Mouse (Mus musculus) heart, postnatal 0 days (tissue): Measurements from ENCODE around the gene Cdkn3. TPM values are rescaled to one million over a fixed set of nuclear protein-coding genes. Genes with fewer than 3 reads are reported as not detected.

Experiments
- ATAC-seq: fragments of 200-750 bp; cut with Nextera tagmentation; 2 replicates; pipeline ENCODE4 v1.8.0; 2017; ENCODE audit warnings: low read depth, moderate number of reproducible peaks, moderate library complexity; ENCODE audit not compliant: insufficient read depth
- DNase-seq: peaks from one replicate; pipeline ENCODE4 v3.0.0-alpha.2; 2016; ENCODE audit warnings: low spot score
- H3K27ac ChIP-seq: fragments of 300-500 bp; sonication (generic); 2 replicates; pipeline ENCODE4 v1.5.1; 2014; ENCODE audit warnings: low read depth, mild to moderate bottlenecking
- H3K27me3 ChIP-seq: fragments of 300-500 bp; sonication (generic); 2 replicates; pipeline ENCODE4 v1.6.1; 2014; ENCODE audit warnings: low read length, mixed read lengths; ENCODE audit not compliant: control insufficient read depth, insufficient read depth
- H3K36me3 ChIP-seq: fragments of 300-500 bp; sonication (generic); replicated peaks from 2 replicates; pipeline ENCODE4 v1.6.1; 2014; ENCODE audit warnings: low read length, mixed read lengths; ENCODE audit not compliant: control insufficient read depth, insufficient read depth
- H3K4me1 ChIP-seq: fragments of 300-500 bp; sonication (generic); 2 replicates; pipeline ENCODE4 v1.6.1; 2014; ENCODE audit warnings: antibody characterized with exemption; ENCODE audit not compliant: control insufficient read depth, insufficient read depth
- H3K4me2 ChIP-seq: fragments of 300-500 bp; sonication (generic); 2 replicates; pipeline ENCODE4 v1.6.1; 2014; ENCODE audit warnings: low read depth, mild to moderate bottlenecking, low read length, moderate library complexity
- H3K4me3 ChIP-seq: fragments of 300-500 bp; sonication (generic); 2 replicates; pipeline ENCODE4 v1.5.1; 2014; ENCODE audit warnings: low read depth, low read length
- H3K9ac ChIP-seq: fragments of 300-500 bp; sonication (generic); replicated peaks from 2 replicates; pipeline ENCODE4 v1.6.1; 2014; ENCODE audit warnings: low read depth, low read length, mixed read lengths
- H3K9me3 ChIP-seq: fragments of 300-500 bp; sonication (generic); replicated peaks from 2 replicates; pipeline ENCODE4 v1.6.1; 2016; ENCODE audit warnings: low read length; ENCODE audit not compliant: control insufficient read depth
- CTCF ChIP-seq: IDR thresholded peaks from 2 replicates; pipeline ENCODE4 v1.5.1; 2016; ENCODE audit warnings: antibody characterized with exemption, control low read depth, low read depth
- EP300 ChIP-seq: IDR thresholded peaks from 2 replicates; pipeline ENCODE4 v1.6.1; 2016; ENCODE audit warnings: antibody characterized with exemption, low read depth
- WGBS: fragments of 180-500 bp; shearing (Covaris S2); extraction: QIAGEN DNeasy Blood & Tissue Kit; methylation state at CpG from one replicate; pipeline ENCODE4 v1.1.7; 2014; 5-methylcytosine and 5-hydroxymethylcytosine counted together
- polyA plus RNA-seq: library from polyadenylated mRNA; unstranded; fragments of >200 nt; fragmentation: Nextera tagmentation; extraction: Ambion mirVana; gene quantifications from 2 replicates; pipeline ENCODE4 v1.2.1, GENCODE M21; 2015
- total RNA-seq: library from RNA; depleted of rRNA; stranded (reverse); fragments of >200 nt; gene quantifications from 2 replicates; pipeline ENCODE4 v1.2.3, GENCODE M21; 2014; ENCODE audit warnings: low replicate concordance

Gene Cdkn3
- total and polyA plus RNA-seq, 2 experiments from 2014 or later: 12.2 to 35.5 TPM

DNA sequence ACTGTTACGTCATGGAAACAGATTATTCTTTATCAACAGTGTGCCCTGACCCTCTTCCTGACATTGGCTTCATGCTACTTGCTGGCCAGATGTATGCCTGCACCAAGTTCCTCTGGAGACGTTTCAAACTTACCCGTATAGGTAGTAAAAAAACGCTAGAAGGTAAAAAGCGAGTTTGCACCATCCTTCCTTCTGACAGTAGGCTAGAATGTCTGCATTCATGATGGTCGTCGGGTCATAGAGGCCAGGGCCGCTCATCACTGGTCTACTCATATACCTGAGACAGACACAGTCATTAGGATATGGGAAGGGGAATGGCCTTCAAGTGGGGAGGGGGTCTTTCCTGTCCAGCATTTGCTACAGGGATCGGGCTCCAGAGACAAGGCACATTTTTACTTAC lies 18.4 kb downstream of the Cdkn3 start:
- no peaks in the 10 kb centered on the region for H3K4me1 ChIP-seq
- TF ChIP-seq EP300 (no peak), CTCF (no peak)
- H3K27ac ChIP-seq: no peak overlapping the region
- DNase-seq: no peak
- H3K27me3 ChIP-seq: no peaks in the 10 kb centered on the region
- H3K4me3 ChIP-seq: no peak overlapping the region
- H3K4me2 ChIP-seq: no peak overlapping the region
- H3K36me3 ChIP-seq: peaks cover 75% of the 10 kb centered on the region
- H3K9me3 ChIP-seq: peaks cover 9% of the 10 kb centered on the region; the same call in 1 of the 2 replicates
- no peak for ATAC-seq
- no peak overlapping the region for H3K9ac ChIP-seq
- 93% methylated on average over 9 of the region's 9 CpGs for WGBS

DNA sequence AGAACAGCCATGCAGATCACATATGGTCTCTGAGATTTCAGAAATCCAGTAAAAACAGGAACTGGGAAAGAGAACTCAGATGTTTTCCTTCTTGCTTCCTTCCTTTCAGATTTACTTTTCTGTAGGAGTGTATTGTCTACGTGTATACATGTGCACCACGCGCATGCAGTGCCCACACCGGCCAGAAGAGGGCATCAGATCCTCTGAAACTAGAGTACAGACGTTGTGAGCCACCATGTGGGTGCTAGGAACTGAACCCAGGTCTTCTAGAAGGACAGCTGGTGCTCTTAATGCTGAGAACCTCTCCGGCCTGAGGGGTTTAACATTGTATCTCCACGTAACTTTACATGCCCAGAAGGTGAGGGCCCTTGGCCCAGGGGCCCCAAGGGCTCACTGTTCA lies 18.9 kb downstream of the Cdkn3 start:
- no peak overlapping the region for H3K9ac ChIP-seq

DNA sequence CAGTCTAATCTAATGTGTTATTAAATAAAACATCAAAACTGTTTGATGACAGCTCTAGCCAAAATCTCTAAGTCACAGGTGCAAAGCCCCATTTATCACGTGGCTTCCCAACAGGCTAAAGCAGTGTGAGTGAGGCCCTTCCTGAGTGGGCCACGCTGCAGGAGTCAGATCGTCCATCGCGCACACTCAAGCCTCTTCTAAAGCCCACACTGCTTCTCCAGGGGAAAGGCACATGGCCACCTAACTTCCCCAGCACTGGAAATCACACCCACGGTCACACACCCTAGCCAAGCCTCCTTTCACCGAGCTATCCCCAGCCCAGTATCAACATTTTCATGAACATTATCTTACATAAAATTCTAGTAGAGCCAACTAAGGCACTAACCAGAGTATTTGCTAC lies 20.7 kb downstream of the Cdkn3 start:
- no peaks in the 10 kb centered on the region for H3K27me3 ChIP-seq
- ATAC-seq (no peak), DNase-seq (no peak)
- 87% methylated on average over 7 of the region's 7 CpGs for WGBS
- no peak overlapping the region for H3K27ac ChIP-seq
- peaks cover 9% of the 10 kb centered on the region; the same call in 1 of the 2 replicates for H3K9me3 ChIP-seq
- H3K4me2 ChIP-seq: no peak overlapping the region
- peaks cover 60% of the 10 kb centered on the region for H3K36me3 ChIP-seq
- no peaks in the 10 kb centered on the region for H3K4me1 ChIP-seq
- no peak for TF ChIP-seq CTCF
- TF ChIP-seq EP300: no peak
- no peak overlapping the region for H3K9ac ChIP-seq
- H3K4me3 ChIP-seq: no peak overlapping the region

More for the DNA sequence above, 18.9 kb downstream of the Cdkn3 start:
- Histone ChIP-seq H3K9me3 (peaks cover 9% of the 10 kb centered on the region; the same call in 1 of the 2 replicates), H3K4me3 (no peak overlapping the region), H3K4me1 (no peaks in the 10 kb centered on the region), H3K27ac (no peak overlapping the region), H3K4me2 (no peak overlapping the region), H3K36me3 (peaks cover 75% of the 10 kb centered on the region), H3K27me3 (no peaks in the 10 kb centered on the region)
- no peak for DNase-seq
- 99% methylated on average over 7 of the region's 7 CpGs for WGBS
- TF ChIP-seq CTCF: peak; percentile 9; the same call in 1 of the 2 replicates
- TF ChIP-seq EP300: no peak
- ATAC-seq: no peak

DNA sequence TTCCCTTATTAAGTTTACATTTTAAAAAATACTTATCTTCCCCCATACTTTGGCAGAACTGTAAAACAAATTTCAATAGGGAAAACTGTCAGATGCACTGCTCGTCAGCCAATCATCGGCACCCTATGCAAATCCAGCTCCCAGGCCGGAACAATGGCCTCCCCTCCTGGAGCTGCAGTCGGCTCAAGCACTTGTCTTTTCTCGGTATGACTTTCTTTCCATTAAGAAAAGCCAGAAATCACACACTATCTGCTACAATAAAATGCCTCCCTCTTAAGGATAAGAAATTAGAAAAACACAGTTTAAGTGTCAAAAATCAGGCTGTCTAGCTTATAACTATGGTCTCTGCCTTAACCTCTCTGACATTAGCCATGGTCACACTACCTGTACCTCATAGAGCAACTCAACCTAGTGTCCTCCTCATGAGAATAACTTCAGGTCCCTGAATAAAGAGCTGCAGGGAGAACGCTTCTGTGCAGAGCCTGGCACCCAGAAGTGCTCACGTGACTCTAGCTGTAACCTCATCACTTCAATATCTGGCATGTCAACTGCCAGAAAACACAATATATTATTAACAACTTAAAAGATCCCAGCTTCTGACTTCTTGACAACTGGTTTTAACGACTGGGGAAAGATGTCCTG lies 22.0 kb downstream of the Cdkn3 start:
- no peak for ATAC-seq
- H3K27me3 ChIP-seq: no peaks in the 10 kb centered on the region
- H3K4me1 ChIP-seq: peaks cover 6% of the 10 kb centered on the region; the same call in 1 of the 2 replicates
- H3K9ac ChIP-seq: no peak overlapping the region
- TF ChIP-seq CTCF (no peak), EP300 (no peak)
- peaks cover 9% of the 10 kb centered on the region; the same call in 1 of the 2 replicates for H3K9me3 ChIP-seq
- peaks cover 51% of the 10 kb centered on the region for H3K36me3 ChIP-seq
- H3K4me3 ChIP-seq: no peak overlapping the region
- 75% methylated on average over 8 of the region's 8 CpGs for WGBS
- no peak overlapping the region for H3K27ac ChIP-seq
- H3K4me2 ChIP-seq: no peak overlapping the region
- no peak for DNase-seq

DNA sequence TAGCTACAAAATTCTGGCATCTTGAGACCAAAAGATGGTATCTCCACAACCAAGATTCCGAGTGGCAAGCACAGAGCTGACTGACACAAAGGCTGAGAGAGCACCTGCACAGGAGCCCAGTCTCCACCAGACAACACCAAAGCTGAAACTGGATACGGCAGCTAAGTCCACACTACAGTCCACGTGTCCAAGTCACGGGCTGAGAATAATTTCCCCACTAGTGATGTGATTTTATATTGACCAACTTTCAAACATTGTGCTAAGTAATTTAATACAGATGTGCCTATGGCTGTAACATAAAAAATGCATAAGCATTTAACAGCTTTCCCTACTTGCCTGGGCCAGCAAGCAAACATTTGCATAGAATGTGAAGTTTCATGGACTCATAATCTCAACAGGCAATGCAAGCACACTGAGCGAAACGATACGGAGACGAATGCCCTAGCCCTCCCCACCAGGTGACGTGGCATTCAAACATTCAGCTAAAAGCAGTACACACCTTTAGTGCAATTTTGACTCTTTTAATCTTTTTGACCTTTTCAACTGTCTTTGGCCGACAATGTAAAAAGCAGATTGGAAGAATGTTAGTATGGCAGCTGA lies 23.1 kb downstream of the Cdkn3 start:
- Histone ChIP-seq H3K27ac (no peak overlapping the region), H3K4me1 (peaks cover 6% of the 10 kb centered on the region), H3K9me3 (peaks cover 9% of the 10 kb centered on the region; the same call in 1 of the 2 replicates), H3K4me2 (no peak overlapping the region), H3K27me3 (no peaks in the 10 kb centered on the region), H3K9ac (no peak overlapping the region), H3K36me3 (peaks cover 40% of the 10 kb centered on the region), H3K4me3 (no peak overlapping the region)
- no peak for DNase-seq
- 88% methylated on average over 10 of the region's 10 CpGs for WGBS
- ATAC-seq: no peak
- TF ChIP-seq EP300 (no peak), CTCF (no peak)
